Mouse (Mus musculus): Measurements from ENCODE around the gene Rreb1. TPM values are rescaled to one million over a fixed set of nuclear protein-coding genes. Genes with fewer than 3 reads are reported as not detected.

Rreb1 gene
- polyA plus RNA-seq, 1 experiment from 2014 or later, result 6.1 TPM

- peaks cover 47% of the 10 kb centered on the region for H3K27me3 ChIP-seq
- no peak overlapping the region for H3K9ac ChIP-seq
- H3K36me3 ChIP-seq, result no peaks in the 10 kb centered on the region
- no peak overlapping the region for H3K4me3 ChIP-seq
- no peak overlapping the region for H3K27ac ChIP-seq
- ATAC-seq (ENCODE audit: low FRiP score), result no peak
- H3K9me3 ChIP-seq (replicated peaks), result no peaks in the 10 kb centered on the region
- H3K4me1 ChIP-seq, result peaks cover 33% of the 10 kb centered on the region
- WGBS, result 31% methylated on average over 4 of the region's 4 CpGs
- H3K4me2 ChIP-seq (replicated peaks), result no peak overlapping the region
These were observed 46.2 kb downstream of the Rreb1 start for GRCm38 (mm10) chr13:37824331-37824920.

- WGBS, result 2% methylated on average over 27 of the region's 27 CpGs
- H3K4me3 ChIP-seq, result peak overlapping the region; percentile 61
- peak overlapping the region; percentile 83 for H3K4me2 ChIP-seq (replicated peaks)
- H3K36me3 ChIP-seq, result no peaks in the 10 kb centered on the region
- H3K9me3 ChIP-seq (replicated peaks), result no peaks in the 10 kb centered on the region
- H3K27me3 ChIP-seq, result peaks cover 47% of the 10 kb centered on the region
- peak overlapping the region; percentile 74; the same call in 1 of the 2 replicates for H3K9ac ChIP-seq
- ATAC-seq (ENCODE audit: low FRiP score), result no peak
- H3K4me1 ChIP-seq, result peaks cover 33% of the 10 kb centered on the region
- no peak overlapping the region for H3K27ac ChIP-seq
These were observed 46.9 kb downstream of the Rreb1 start for GRCm38 (mm10) chr13:37824956-37825645.

- no peaks in the 10 kb centered on the region for H3K9me3 ChIP-seq (replicated peaks)
- H3K4me3 ChIP-seq, result peak overlapping the region; percentile 61
- H3K4me2 ChIP-seq (replicated peaks), result peak overlapping the region; percentile 83
- H3K4me1 ChIP-seq, result peaks cover 39% of the 10 kb centered on the region
- ATAC-seq (ENCODE audit: low FRiP score), result peak; percentile 65
- H3K9ac ChIP-seq, result peak overlapping the region; percentile 74
- H3K27me3 ChIP-seq, result peaks cover 47% of the 10 kb centered on the region
- H3K27ac ChIP-seq, result peak overlapping the region; percentile 80
- no peaks in the 10 kb centered on the region for H3K36me3 ChIP-seq
- WGBS, result under 1% methylated on average over 43 of the region's 43 CpGs
These were observed 47.6 kb downstream of the Rreb1 start for GRCm38 (mm10) chr13:37825646-37826280.

GRCm38 (mm10) chr13:37826281-37826993, 48.2 kb downstream of the Rreb1 start:
- WGBS, result under 1% methylated on average over 62 of the region's 65 CpGs
- H3K27me3 ChIP-seq, result peaks cover 52% of the 10 kb centered on the region
- peak overlapping the region; percentile 61 for H3K4me3 ChIP-seq
- H3K4me2 ChIP-seq (replicated peaks), result peak overlapping the region; percentile 83
- peaks cover 41% of the 10 kb centered on the region for H3K4me1 ChIP-seq
- peak; percentile 56 for ATAC-seq (ENCODE audit: low FRiP score)
- H3K9me3 ChIP-seq (replicated peaks), result no peaks in the 10 kb centered on the region
- H3K9ac ChIP-seq, result peak overlapping the region; percentile 74
- peak overlapping the region; percentile 80 for H3K27ac ChIP-seq
- no peaks in the 10 kb centered on the region for H3K36me3 ChIP-seq

GRCm38 (mm10) chr13:37826994-37827262, 48.7 kb downstream of the Rreb1 start:
- peak overlapping the region; percentile 74 for H3K9ac ChIP-seq
- peaks cover 39% of the 10 kb centered on the region for H3K4me1 ChIP-seq
- no peaks in the 10 kb centered on the region for H3K36me3 ChIP-seq
- H3K4me2 ChIP-seq (replicated peaks), result peak overlapping the region; percentile 83
- peaks cover 52% of the 10 kb centered on the region for H3K27me3 ChIP-seq
- WGBS, result under 1% methylated on average over 36 of the region's 36 CpGs
- no peaks in the 10 kb centered on the region for H3K9me3 ChIP-seq (replicated peaks)
- ATAC-seq (ENCODE audit: low FRiP score), result peak; percentile 55
- peak overlapping the region; percentile 61 for H3K4me3 ChIP-seq
- H3K27ac ChIP-seq, result peak overlapping the region; percentile 80

GRCm38 (mm10) chr13:37827263-37827995, 49.2 kb downstream of the Rreb1 start:
- H3K4me2 ChIP-seq (replicated peaks), result peak overlapping the region; percentile 83
- under 1% methylated on average over 68 of the region's 69 CpGs for WGBS
- peak overlapping the region; percentile 80 for H3K27ac ChIP-seq
- H3K36me3 ChIP-seq, result no peaks in the 10 kb centered on the region
- H3K9me3 ChIP-seq (replicated peaks), result no peaks in the 10 kb centered on the region
- H3K4me3 ChIP-seq, result peak overlapping the region; percentile 61
- H3K9ac ChIP-seq, result peak overlapping the region; percentile 74
- H3K27me3 ChIP-seq, result peaks cover 57% of the 10 kb centered on the region
- peaks cover 39% of the 10 kb centered on the region for H3K4me1 ChIP-seq
- ATAC-seq (ENCODE audit: low FRiP score), result peak; percentile 63

- H3K9ac ChIP-seq, result peak overlapping the region; percentile 74; the same call in 1 of the 2 replicates
- no peaks in the 10 kb centered on the region for H3K36me3 ChIP-seq
- H3K27me3 ChIP-seq, result peaks cover 61% of the 10 kb centered on the region
- no peaks in the 10 kb centered on the region for H3K9me3 ChIP-seq (replicated peaks)
- ATAC-seq (ENCODE audit: low FRiP score), result no peak
- no peak overlapping the region for H3K27ac ChIP-seq
- 5% methylated on average over 13 of the region's 13 CpGs for WGBS
- peaks cover 39% of the 10 kb centered on the region for H3K4me1 ChIP-seq
- peak overlapping the region; percentile 61 for H3K4me3 ChIP-seq
- peak overlapping the region; percentile 83 for H3K4me2 ChIP-seq (replicated peaks)
These were observed 49.9 kb downstream of the Rreb1 start for GRCm38 (mm10) chr13:37827996-37828579.

GRCm38 (mm10) chr13:37828928-37829327, 50.7 kb downstream of the Rreb1 start:
- H3K4me3 ChIP-seq, result no peak overlapping the region
- no peaks in the 10 kb centered on the region for H3K9me3 ChIP-seq (replicated peaks)
- H3K4me1 ChIP-seq, result peaks cover 39% of the 10 kb centered on the region
- no peak overlapping the region for H3K27ac ChIP-seq
- WGBS, result 17% methylated on average over 6 of the region's 6 CpGs
- no peaks in the 10 kb centered on the region for H3K36me3 ChIP-seq
- H3K4me2 ChIP-seq (replicated peaks), result 0 out of 2 replicates have a peak overlapping the region, but pooled peaks have one; percentile 83
- no peak overlapping the region for H3K9ac ChIP-seq
- no peak for ATAC-seq (ENCODE audit: low FRiP score)
- H3K27me3 ChIP-seq, result peaks cover 56% of the 10 kb centered on the region

- no peak overlapping the region for H3K27ac ChIP-seq
- H3K9ac ChIP-seq, result no peak overlapping the region
- peaks cover 36% of the 10 kb centered on the region for H3K4me1 ChIP-seq
- no peaks in the 10 kb centered on the region for H3K9me3 ChIP-seq (replicated peaks)
- no peak for ATAC-seq (ENCODE audit: low FRiP score)
- H3K4me2 ChIP-seq (replicated peaks), result no peak overlapping the region
- H3K36me3 ChIP-seq, result no peaks in the 10 kb centered on the region
- H3K4me3 ChIP-seq, result no peak overlapping the region
- peaks cover 46% of the 10 kb centered on the region for H3K27me3 ChIP-seq
- WGBS, result 51% methylated on average over 2 of the region's 2 CpGs
These were observed 52.1 kb downstream of the Rreb1 start for GRCm38 (mm10) chr13:37830256-37830655.

- Histone ChIP-seq H3K4me1 (peaks cover 29% of the 10 kb centered on the region), H3K4me3 (no peak overlapping the region), H3K9me3 (replicated peaks) (no peaks in the 10 kb centered on the region), H3K36me3 (no peaks in the 10 kb centered on the region), H3K9ac (no peak overlapping the region), H3K4me2 (replicated peaks) (no peak overlapping the region), H3K27me3 (peaks cover 39% of the 10 kb centered on the region), H3K27ac (no peak overlapping the region)
- no peak for ATAC-seq (ENCODE audit: low FRiP score)
- WGBS, result 13% methylated on average over 4 of the region's 4 CpGs
These were observed 52.7 kb downstream of the Rreb1 start for GRCm38 (mm10) chr13:37830874-37831311.

- 45% methylated on average over 5 of the region's 5 CpGs for WGBS
- no peaks in the 10 kb centered on the region for H3K9me3 ChIP-seq (replicated peaks)
- no peak overlapping the region for H3K27ac ChIP-seq
- no peak overlapping the region for H3K9ac ChIP-seq
- H3K27me3 ChIP-seq, result peaks cover 27% of the 10 kb centered on the region
- no peak for ATAC-seq (ENCODE audit: low FRiP score)
- H3K4me1 ChIP-seq, result peaks cover 21% of the 10 kb centered on the region
- no peak overlapping the region for H3K4me2 ChIP-seq (replicated peaks)
- no peaks in the 10 kb centered on the region for H3K36me3 ChIP-seq
- H3K4me3 ChIP-seq, result no peak overlapping the region
These were observed 54.3 kb downstream of the Rreb1 start for GRCm38 (mm10) chr13:37832481-37832880.
